Mouse (Mus musculus) adrenal gland, postnatal 10 days (tissue): ENCODE measurements around the gene Itpr1. TPM values are rescaled to one million over a fixed set of nuclear protein-coding genes. Genes with fewer than 3 reads are reported as not detected.

Source experiments
- DNase-seq: peaks from one replicate; pipeline ENCODE4 v3.0.0; 2021; ENCODE audit warnings: mixed read lengths
- total RNA-seq, 2 experiments: library from RNA; stranded (reverse); gene quantifications; 2 replicates each; pipeline ENCODE4 v1.2.3; 2021

Itpr1 gene
- total RNA-seq, 2 experiments from 2014 or later, result 100 to 111 TPM

DNA sequence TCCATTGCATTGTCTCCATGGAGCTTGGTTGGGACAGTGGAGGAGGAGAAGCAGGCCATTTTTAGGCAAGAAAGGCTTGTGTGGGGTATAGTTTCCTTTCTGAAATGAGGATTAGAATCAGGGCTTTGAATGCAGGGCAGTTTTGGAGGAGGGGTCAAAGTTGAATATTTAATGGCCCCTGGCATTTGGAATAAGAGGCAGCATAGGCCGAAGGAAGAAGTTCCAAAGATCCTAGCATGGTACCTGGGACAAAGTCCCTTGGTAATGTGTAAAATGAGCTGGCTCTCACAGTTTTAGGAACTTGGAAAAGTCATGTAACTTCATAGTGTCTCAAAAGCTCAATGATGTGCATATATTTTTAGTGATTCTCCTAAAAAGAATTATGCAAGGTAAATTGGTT lies 27.1 kb downstream of the Itpr1 start:
- DNase-seq, result no peak

DNA sequence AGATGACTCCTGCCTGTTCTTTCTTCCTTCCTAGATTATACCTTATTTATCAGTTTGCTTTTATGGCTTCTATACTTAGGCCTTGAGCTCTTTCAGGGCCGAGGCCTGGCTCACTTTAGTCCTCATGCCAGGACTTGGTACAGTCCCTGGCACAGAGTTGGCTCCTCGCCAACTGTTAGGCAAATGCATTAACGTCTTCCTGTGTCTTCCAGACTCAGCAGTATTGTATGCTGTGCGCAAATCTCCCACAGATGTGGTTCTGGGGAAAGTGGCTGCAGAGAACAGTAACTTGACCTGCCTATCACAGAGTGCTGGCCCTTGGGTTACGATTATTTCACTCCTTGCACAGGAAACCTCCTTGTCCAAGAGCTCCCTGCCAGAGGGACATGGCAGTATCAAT lies 27.9 kb downstream of the Itpr1 start:
- peak; percentile 72 for DNase-seq

DNA sequence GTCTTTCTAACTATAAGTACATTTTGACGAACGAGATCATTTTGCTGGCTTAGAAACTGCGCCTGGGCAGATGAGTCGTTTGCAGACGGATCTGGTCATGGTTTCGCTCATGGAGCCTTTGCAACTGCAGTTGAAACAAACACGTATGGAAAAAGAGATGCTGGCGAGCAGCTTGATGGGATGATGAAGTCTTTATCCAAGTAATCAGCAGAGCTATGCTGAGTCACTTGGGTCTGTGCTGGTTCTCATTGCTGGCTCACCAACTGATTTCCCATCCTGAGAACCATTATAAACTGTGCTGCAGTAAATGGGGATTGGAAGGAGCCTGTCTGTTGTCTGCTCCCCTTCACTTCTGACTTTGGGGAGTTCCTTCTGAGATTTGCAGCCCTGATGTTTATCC lies 31.7 kb downstream of the Itpr1 start:
- no peak for DNase-seq

DNA sequence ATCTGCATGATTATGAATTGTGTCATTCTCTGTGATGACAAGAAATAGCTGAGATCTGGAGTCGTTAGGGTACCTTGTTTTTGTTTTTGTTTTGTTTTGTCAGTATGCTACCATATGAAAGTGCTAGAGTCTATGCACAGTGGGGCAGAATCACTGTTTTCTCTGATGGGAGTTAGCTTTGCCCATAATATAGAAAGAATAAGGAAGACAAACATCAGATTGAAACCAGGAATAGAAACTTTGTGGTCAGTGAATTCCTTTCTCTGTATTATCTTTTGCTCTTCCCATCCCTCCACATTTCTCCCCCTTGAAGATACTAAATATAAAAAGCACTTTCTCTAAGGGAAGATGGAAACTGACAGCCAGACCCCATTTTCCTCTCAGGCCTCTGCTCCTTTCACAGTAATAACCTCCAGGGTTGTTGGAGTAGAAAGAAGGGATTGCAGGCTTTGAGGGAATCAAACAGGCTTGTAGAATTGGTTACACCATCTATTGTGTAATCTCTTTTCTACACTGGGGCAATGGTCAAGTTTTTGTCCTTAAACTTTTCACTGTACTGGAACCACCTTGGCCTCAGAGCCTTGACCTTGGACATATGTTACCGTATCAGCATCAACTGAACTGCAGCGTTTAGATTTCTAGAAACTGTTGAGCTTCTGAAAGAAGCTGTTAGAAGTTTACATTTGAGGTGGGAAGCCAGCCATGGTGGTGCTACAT lies 33.6 kb downstream of the Itpr1 start:
- no peak for DNase-seq

DNA sequence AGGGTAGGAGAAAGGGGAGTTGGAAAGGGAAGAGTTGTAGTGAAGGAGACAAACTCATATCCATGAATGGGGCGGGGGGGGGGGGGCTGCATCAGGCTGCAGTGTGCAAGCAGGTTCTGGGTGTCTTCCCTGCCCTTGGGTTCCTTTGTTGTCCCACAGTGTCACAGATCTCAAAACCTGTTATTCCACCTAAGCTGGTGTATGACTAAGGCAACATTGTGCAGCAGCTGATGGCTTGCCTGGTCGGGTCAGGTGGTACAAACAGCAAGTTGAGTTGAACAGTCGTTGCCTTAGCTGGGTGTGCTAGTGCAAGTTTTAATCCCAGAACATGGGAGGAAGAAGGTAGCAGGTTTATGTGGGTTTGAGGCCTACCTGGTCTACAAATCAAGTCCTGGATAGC lies 34.3 kb downstream of the Itpr1 start:
- no peak for DNase-seq

DNA sequence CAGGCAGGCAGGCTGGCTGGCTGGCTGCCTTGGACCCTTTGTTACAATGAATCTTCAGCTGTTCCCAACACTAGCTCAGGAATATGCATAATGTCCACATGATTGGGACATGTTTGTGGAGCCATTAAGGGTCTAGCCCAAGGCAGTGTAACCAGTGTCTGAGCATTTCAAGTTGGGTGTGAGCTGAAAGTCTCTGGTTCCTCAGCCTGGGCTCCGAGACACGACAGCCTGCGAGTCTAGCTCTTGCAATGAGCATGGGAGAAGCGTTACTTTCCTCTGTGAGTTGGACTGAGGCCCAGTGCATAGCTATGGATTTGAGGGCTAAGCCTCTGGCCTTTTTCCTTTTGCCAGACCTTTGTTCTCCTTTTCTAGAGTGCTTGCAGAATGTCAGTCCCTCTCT lies 35.6 kb downstream of the Itpr1 start:
- DNase-seq, result peak; percentile 50

DNA sequence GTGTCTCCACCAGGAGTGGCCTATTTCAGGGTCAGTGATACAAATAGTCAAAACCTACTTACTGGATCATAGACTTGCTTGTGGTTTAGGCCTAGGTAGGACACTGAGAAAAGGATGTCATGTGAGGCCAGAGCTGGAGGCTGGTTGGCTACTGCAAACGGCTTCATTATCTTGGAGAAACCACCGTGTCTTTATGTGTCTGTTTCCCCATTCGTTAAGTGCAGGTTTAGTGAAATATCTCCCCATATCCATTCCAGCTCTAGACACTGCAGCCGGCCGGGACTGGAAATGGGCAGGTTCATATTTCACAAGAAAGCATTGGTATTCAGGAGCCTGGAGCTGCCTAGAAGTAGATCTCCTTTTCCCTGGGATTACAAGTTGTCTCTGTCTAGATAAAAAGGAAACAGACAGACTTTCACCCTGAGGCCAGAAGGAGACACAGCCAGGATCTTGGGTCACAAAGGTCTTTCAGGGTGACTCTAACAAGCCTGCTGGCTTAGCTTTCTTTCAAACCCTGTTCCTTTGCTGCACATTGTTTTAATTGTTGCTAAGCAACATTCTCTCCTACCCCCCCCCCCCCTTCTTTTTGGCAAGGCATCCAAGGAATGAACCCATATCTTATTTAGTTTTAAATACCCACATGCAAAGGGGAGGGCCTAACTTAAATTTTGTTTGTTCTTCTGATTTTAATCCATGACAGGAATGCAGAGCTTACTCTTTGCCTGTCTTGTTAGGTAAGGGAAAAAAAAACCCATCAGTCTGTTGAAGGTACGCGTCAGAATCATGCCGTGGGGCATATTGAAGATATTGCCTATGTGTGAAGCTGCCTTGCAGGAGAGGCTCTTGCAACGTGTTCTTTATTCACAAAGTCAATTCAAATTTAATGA lies 36.4 kb downstream of the Itpr1 start:
- DNase-seq, result no peak

DNA sequence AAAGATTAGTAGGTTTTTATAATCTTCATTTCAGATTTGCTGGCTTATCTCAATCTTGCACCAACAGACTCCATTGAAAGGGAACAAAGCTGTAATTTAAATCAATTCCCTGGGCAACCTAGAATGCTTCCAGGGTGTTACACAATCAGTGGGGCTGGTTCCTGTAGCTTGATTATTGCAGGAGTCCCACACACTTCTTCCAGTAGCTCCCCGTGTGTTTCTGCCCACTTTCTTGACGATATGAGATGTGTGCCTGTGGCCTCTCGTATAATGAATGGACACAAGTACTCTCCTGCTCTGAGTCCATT lies 37.0 kb downstream of the Itpr1 start:
- DNase-seq, result no peak

DNA sequence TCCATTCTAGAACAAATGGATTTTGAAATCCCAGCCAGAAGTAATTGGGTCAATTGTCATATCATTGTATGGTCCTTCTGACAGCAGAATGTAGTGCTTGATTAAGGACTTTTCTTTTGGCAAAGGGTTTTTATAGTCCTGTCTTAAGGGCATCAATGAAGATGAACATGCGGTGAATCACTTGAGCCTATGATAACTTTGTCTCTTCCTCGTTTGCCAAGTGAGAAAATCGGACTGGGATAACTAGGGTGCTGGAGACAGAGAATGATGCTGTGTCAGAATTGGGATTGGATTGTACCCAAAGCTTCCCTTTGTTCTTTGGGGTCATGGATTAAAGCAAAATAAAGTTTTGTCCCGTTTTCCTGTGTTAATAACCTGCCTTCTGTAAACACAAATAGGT lies 37.5 kb downstream of the Itpr1 start:
- no peak for DNase-seq

DNA sequence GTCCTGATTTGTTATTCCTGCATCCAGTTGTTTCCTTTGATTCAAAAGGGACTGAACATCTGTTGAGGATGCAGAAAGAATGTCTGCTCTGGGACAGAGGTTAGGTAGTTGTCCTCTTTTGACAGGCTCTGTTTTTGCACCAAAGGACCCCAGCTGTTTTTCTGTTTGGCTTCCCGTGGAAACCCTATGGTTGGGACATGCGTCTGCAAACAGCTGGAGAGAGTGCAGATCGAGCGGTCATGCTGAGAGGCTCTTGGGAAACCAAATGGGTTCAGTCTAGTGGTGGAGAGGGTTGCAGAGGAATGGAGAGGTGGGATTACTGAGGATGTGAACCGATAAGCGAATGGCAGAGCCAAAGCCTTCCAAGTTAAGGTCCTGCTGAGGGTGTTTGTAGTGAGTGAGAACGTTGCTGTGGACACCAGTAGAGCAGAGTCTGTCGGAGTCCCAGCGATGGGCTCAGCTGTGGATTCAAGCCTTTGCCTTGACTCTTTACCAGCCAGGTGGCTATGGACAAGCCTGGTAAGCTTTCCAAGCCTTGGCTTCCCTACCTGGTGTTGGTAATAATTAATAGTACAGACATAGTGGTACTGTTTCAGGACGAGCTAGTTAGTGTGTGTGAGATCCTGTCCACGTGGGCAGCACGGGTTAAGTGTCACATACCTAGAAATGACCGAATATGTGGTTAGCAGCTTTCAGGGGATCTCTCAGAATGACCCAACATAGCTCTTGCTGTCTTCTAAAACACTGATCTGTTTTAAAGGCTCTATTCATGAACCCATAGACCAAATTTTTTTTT lies 39.9 kb downstream of the Itpr1 start:
- no peak for DNase-seq

DNA sequence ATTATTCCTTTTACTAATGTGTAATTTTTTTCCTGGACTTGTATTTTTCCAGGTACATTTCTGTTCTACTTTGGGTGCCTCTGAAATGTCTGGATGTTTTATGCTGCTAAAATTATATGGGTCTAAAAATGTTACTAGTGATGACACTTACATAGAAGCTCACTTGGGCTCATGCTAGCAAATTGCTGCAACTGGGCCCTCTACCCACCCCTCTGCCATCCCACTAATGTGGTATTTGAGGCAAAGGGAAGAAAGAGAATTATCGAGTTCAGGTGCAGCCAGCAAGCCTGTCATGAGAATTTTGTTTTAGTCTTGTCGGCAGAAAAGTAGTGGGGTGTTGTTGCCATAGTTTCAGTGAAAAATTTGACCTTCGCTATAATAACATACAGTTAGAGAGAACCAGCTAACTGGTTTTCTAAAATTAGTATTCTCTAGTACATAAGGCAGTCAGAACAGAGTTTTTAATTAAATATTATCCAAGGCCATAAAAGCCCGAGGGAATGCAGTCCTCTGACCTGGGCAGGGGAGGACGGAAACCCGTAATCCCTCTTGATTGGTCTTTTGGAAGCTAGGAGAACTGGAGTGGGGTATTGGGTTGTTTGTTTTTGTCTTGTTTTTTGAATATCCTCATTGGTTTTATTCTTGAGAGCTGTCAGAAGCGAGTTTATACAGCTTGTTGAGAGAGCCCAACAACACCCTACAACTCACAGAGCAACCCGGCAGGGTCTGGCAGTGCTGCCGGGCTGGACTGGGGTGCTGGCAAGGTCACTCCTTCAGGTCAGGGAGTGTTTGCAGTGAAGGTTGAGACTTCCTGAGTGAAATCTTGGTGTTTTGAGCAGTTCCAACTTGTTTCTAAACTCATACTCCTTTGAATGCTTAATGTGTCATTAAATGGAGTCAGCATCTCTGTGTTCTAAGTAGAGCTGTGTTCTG lies 41.5 kb downstream of the Itpr1 start:
- DNase-seq, result no peak

DNA sequence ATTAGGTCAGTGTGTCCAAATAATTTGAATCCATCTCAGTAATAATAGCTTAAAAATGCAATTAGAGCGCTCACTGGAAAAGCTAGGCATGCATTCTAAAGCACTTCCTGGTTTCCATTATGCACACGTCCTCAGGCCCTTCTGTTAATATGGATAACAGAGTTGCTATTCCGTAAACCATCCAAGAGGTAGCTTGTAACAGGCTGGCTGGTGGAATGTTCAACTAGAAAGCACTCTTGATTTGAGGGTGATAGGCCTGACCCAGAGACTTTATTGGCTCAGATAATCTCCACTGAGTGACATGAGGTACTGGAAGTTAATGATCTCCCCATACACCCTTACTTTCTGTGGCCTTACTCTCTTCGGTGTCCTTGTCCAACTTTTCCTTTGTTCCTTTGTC lies 43.0 kb downstream of the Itpr1 start:
- no peak for DNase-seq

DNA sequence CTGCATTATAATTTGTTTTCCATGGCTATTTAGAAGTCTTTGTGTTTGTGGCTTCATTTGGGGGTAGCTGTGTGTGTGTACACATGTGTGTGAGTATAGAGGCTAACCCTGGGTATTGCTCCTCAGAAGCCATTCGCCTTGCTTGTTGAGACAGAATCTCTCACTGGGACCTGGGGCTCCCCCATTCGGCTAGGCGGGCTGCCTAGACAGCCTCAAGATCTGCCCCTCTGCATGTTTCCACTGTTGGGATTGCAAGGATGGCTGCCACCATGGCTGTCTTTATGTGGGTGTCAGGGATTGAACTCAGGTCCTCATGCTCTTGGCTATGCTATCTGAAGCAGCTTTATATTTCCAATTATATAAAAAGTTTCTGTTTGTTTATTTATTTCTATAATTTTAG lies 44.3 kb downstream of the Itpr1 start:
- DNase-seq, result no peak

DNA sequence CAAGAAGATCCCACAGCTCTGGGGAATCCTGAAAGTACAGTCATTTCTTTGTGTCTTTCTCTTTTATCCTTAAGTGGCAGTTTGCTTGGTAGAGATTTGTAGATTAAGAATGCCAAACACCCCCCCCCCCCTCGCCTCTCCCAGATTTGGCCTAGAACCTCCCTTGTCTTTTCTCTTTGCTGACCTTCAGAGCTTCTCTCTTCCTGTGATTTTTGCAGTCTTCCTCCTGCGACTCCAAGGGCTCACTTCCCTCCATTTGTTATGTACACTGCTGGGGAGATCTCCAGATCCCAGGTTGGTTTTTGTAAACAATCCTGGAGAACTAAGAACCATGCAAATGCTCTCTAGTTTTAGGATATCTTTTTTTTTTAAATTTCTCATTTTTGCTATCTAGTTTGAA lies 45.7 kb downstream of the Itpr1 start:
- DNase-seq, result no peak

DNA sequence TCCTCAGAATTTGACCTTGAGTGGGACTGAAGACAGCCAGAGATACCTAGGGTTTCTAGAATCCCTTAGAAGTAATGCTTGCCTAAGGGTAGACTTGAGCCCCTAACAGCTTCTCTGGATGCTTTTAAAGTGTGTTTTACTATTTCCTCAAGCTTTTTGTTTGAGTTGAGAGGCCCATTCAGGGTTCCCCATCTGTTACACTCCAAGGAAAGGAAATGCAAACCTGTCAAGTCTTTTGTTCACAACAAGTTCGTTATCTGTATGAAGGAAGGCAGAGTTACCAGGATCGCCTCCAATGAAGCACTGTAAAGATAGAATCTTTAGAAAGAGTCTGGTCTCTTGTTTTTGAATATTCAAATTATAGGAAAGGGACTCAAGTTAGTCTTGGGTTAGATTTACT lies 46.8 kb downstream of the Itpr1 start:
- no peak for DNase-seq

DNA sequence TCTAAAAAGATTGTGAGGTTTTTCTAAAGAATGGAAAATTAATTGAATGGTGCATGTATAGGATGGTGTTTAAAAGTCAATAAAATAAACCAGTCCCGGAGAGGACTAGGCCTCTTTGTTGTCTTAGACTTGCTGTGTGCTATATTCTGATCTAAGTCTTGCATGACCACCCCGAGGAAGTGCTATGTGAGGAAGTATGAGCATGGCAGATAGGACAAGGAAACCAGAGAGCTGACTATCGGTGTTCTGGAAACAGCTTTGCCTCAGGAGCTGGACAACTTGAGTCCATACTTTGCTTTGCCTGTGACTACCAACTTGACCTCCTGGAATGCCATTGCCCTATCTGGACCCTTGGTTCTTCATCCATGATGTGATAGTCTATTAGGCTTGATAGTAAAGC lies 48.6 kb downstream of the Itpr1 start:
- DNase-seq, result no peak

DNA sequence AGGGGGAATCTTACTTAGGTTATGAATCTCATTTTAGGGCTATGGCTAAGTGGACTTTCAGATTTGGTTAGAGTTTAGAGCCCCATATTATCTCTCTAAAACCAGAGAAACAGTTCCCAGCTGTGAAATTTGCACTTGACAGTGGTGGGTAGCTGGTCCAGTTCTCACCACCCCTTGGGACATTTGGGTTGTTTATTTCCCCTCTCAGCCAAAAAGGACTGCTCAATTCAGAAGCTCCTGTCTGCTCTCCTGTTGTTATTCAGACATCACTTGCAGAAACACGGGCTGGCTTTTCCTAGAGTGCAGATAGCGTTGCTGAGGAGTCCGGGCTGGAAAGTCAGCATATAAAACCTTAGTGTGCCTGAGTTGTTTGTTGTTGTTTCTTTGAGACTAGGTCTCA lies 51.3 kb downstream of the Itpr1 start:
- no peak for DNase-seq

DNA sequence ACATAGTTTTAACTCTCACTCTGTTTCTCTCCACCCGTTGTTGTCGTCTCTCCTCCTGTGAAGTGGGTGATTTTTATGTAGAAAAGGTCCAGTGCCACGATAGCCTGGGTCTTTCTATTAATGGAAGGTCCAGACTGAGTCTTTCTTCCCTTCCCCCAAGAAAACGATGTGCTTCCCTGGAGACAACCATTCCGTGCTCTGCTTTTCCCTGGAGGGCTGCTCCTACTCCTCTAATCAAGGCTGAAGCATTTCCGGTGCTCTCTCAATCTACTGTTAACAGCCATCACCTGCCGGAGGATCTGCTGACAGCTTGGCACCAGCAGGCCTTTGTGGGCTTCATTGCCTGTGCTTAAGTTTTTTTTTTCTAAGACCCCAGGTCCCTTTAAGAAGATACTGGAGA lies 60.6 kb downstream of the Itpr1 start:
- DNase-seq, result no peak

DNA sequence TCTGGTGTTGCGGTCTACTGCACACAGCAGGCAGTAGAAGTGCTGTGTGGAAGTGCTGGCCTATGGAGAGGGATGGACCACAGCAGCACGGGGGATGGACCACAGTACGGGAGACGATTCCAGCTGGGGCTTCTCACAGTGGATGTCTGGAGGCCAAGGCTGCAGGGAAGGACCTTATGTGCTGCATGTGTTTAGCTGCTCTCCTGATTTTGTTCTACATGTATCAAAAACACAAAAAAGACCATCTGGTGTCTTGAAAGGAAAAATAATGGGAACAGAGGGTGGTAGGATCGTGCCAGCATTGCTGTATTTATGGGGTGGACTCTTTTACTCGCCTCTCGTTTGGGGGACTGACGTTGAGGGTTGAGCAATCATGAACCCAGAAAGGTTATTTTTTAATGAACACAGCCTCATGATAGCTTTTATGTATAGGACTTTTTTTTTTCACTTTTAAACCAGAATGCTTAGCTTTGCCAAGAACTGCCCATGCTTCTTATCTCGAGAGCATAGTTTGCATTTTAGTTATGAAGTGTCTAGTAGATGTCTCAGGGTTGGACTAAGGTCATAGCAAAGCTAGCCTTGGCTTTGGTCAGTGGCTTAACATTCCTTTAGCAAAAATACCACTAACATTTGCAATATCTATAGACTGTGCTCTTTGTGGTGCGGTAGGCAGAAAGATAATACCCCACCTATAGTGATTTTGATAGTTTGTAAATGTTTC lies 61.6 kb downstream of the Itpr1 start:
- DNase-seq, result no peak

DNA sequence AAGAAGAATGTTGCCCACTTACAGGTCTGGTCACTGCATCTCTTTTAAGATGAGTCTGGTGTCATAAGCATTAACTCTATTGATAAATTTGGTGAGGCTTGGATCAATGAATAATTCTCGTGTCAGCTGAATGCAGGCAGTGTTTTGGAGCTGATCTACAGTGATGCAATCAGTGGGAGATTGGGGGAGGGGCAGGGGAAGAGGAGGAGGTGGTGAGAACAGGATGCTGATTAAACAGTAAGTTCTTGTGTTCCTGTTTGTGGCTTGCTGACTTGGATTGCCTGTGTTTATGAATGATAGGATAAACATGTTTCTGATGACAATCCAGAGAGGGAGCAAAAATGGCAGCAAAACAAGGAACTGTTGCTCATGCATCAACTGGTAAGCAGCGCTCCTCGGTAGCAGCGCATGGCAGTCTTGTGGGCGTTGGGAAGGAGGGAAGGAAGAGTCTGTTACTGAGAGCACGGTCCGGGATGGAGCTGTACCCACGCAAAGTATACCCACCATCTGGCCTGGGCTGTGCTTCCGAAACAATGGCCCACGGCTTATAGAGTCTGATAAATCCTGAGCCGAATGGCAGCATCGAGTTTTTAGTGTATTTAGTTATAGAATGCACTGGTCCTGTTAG lies 64.1 kb downstream of the Itpr1 start:
- peak; percentile 23 for DNase-seq
